Mouse (Mus musculus): Measurements from ENCODE around the gene Myh6.

- no peak for TF ChIP-seq POLR2A (IDR thresholded peaks at IDR 0.05; ENCODE audit: borderline replicate concordance, control insufficient read depth, low read depth, low read length)
- TF ChIP-seq CTCF (IDR thresholded peaks at IDR 0.05; ENCODE audit: control insufficient read depth, insufficient read depth, low read length): no peak
Measured at GRCm38 (mm10) chr14:54995457-54996138, 28.9 kb upstream of the Myh6 start.

Data from bone marrow, adult 2 months (tissue).